Mouse (Mus musculus) embryonic facial prominence, embryonic 15.5 days (tissue): ENCODE measurements around the gene Tmem37. TPM values are rescaled to one million over a fixed set of nuclear protein-coding genes. Genes with fewer than 3 reads are reported as not detected.

ENCODE experiments used
- ATAC-seq: fragments of 200-750 bp; cut with Nextera tagmentation; 2 replicates; pipeline ENCODE4 v1.8.0; 2017; ENCODE audit warnings: low read depth, moderate TSS enrichment; ENCODE audit not compliant: insufficient number of reproducible peaks, low FRiP score, low TSS enrichment
- H3K27ac ChIP-seq: fragments of 300-500 bp; sonication (generic); replicated peaks from 2 replicates; pipeline ENCODE4 v1.5.1; 2015; ENCODE audit warnings: mild to moderate bottlenecking, inconsistent platforms
- H3K27me3 ChIP-seq: fragments of 300-500 bp; sonication (generic); 2 replicates; pipeline ENCODE4 v1.6.1; 2015; ENCODE audit warnings: inconsistent platforms
- H3K36me3 ChIP-seq: fragments of 300-500 bp; sonication (generic); 2 replicates; pipeline ENCODE4 v1.6.1; 2015; ENCODE audit warnings: mild to moderate bottlenecking, inconsistent platforms
- H3K4me1 ChIP-seq: fragments of 300-500 bp; sonication (generic); 2 replicates; pipeline ENCODE4 v1.6.1; 2015; ENCODE audit warnings: inconsistent platforms
- H3K4me2 ChIP-seq: fragments of 300-500 bp; sonication (generic); replicated peaks from 2 replicates; pipeline ENCODE4 v1.6.1; 2015; ENCODE audit warnings: mild to moderate bottlenecking, inconsistent platforms
- H3K4me3 ChIP-seq: fragments of 300-500 bp; sonication (generic); replicated peaks from 2 replicates; pipeline ENCODE4 v1.5.1; 2015; ENCODE audit warnings: mild to moderate bottlenecking, inconsistent platforms
- H3K9ac ChIP-seq: fragments of 300-500 bp; sonication (generic); 2 replicates; pipeline ENCODE4 v1.6.1; 2015; ENCODE audit warnings: inconsistent platforms
- H3K9me3 ChIP-seq: fragments of 300-500 bp; sonication (generic); replicated peaks from 2 replicates; pipeline ENCODE4 v1.6.1; 2016; ENCODE audit warnings: inconsistent platforms
- whole genome bisulfite sequencing: fragments of 180-500 bp; shearing (Covaris S2); methylation state at CpG from one replicate; pipeline ENCODE4 v1.1.7; 2015; 5-methylcytosine and 5-hydroxymethylcytosine counted together
- polyA plus RNA-seq: library from polyadenylated mRNA; unstranded; fragments of >200 nt; fragmentation: Nextera tagmentation; extraction: Ambion mirVana; gene quantifications from 2 replicates; pipeline ENCODE4 v1.2.1, GENCODE M21; 2015

Gene Tmem37
- polyA plus RNA-seq, 1 experiment from 2014 or later: 11.4 TPM

DNA sequence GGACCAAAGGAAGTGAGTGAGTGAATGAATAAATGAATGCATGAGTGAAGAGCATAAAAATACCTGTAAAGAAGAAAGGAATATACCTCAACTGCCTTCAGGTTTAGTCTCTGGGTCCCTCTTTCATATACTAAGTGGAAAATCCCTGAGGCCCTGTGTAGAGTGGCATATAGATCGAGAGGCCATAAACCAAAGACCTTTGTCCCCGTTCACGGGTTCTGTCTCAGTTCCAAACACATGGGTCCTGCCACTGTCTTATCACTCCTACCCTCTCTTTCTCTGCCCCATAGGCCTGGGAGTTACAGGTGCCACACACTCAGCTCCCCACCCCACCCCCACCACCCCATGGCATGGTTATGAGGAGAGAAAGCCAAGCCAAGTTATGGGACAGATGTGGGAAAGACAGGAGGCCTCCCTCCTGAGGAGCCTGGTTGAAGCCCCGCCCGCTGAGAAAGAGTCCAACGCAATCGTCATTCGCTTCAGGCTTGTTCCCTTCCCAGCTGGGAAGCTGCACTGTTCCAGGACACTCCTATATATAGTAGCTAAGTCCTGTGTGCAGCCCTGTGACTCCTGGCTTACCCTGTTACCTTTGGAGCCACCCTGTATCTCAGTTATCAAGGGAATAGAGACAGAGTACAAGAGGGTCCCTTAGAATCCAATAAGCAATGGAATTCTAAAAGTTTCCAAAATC lies 17.2 kb upstream of the Tmem37 start:
- Histone ChIP-seq H3K27ac (no peak overlapping the region), H3K27me3 (no peaks in the 10 kb centered on the region; the same call in 1 of the 2 replicates), H3K9me3 (no peaks in the 10 kb centered on the region), H3K4me1 (no peaks in the 10 kb centered on the region), H3K9ac (no peak overlapping the region), H3K4me2 (no peak overlapping the region), H3K36me3 (no peaks in the 10 kb centered on the region), H3K4me3 (no peak overlapping the region)
- no peak for ATAC-seq
- WGBS: 75% methylated on average over 8 of the region's 8 CpGs

DNA sequence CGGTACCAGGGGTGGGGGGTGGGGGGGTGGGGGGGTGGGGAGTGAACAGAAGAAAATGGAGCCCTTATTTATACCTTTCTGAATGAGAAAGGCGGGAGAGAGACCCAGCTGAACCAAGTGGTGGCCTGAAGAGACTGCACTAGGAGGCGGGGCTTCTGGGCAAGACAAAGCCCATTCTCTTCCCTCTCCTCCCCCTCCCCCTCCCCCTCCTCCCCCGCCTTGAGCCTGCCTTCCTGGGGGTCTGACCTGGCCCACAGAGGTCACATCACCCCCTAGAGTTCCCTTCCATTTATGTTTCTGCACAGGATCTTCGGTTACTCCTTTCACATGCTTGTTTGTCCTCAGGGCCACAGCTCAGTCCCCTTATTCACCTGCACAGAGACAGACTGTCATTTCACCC lies 15.3 kb upstream of the Tmem37 start:
- WGBS: 23% methylated on average over 4 of the region's 5 CpGs
- ATAC-seq: no peak
- Histone ChIP-seq H3K27me3 (no peaks in the 10 kb centered on the region; the same call in 1 of the 2 replicates), H3K4me2 (no peak overlapping the region), H3K36me3 (no peaks in the 10 kb centered on the region), H3K9me3 (no peaks in the 10 kb centered on the region), H3K27ac (no peak overlapping the region), H3K4me1 (peaks cover under 1% of the 10 kb centered on the region), H3K9ac (no peak overlapping the region), H3K4me3 (no peak overlapping the region)

DNA sequence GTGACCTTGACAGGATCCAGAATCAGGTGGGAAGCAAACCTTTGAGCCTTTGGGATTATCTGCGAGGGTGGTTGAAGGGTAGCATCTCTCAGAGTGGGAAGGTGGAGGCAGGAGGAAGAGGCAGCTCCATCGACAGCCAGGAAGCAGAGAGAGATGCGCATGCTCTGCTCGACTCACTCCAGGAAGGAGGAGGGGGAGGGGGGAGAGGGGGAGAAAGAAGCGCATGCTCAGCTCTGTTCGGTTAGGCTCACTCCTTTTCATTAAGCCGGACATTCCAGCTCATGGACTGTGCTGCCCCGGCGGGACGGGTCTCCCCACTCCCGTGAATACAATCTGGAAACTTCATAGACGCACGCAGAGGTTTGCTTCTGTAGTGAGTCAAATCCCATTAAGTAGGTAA lies 12.8 kb upstream of the Tmem37 start:
- H3K36me3 ChIP-seq: no peaks in the 10 kb centered on the region
- H3K4me3 ChIP-seq: no peak overlapping the region
- ATAC-seq: no peak
- WGBS: 69% methylated on average over 13 of the region's 13 CpGs
- H3K9me3 ChIP-seq: no peaks in the 10 kb centered on the region
- no peak overlapping the region for H3K4me2 ChIP-seq
- peaks cover 15% of the 10 kb centered on the region for H3K4me1 ChIP-seq
- no peak overlapping the region for H3K27ac ChIP-seq
- no peak overlapping the region for H3K9ac ChIP-seq
- no peaks in the 10 kb centered on the region; the same call in 1 of the 2 replicates for H3K27me3 ChIP-seq

DNA sequence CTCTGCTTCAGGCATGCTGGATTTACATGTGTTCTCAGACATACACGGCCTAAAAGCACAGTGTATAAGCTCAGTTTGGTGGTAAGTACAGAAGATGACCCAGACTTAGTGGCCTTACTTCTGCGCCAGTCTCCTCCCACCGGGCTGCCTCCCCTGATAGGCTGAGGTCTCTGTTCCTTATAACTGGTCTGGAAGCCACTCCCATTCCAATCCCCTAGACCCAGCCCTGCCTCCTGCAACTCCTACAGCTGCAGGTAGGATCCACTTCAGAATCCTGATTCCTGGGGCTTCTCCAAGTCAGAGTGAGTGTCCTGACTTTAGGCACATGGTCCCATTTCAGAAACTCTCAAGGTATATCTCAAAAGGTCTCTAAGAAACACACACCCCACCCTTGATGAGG lies 11.8 kb upstream of the Tmem37 start:
- Histone ChIP-seq H3K4me1 (peaks cover 15% of the 10 kb centered on the region), H3K36me3 (no peaks in the 10 kb centered on the region), H3K27me3 (no peaks in the 10 kb centered on the region; the same call in 1 of the 2 replicates), H3K4me3 (no peak overlapping the region), H3K27ac (no peak overlapping the region), H3K4me2 (no peak overlapping the region), H3K9me3 (no peaks in the 10 kb centered on the region), H3K9ac (no peak overlapping the region)
- 66% methylated on average over 3 of the region's 3 CpGs for WGBS
- ATAC-seq: no peak

DNA sequence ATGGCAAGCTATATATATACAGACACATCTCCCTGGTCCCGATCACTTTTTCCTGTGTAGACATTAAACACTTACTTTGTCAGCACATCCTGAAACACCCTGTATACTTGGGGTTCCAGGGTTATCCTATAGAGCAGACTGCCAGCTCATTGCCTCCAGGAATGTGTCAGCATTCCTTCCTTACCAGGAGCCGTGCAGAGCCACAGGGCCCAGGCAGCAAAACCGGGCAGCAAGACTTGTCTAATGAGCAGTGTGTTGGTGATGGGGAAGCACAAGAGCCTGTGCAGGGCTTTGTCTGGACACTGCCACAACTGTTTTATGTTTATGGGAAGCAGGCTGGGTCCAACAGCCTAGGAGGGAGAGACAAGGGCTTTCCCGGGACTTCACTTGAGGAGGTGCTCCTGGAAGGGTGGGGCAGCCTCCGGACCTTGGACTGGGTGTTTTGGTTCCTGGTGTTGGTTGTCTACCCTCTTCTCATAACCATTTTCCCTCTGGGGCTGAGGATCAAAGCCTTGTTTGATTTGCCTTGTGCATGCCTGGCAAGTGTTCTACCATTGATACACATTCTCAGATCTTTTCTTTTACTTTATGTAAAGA lies 10.1 kb upstream of the Tmem37 start:
- H3K4me2 ChIP-seq: no peak overlapping the region
- ATAC-seq: no peak
- 34% methylated on average over 5 of the region's 5 CpGs for WGBS
- H3K36me3 ChIP-seq: no peaks in the 10 kb centered on the region
- no peak overlapping the region for H3K4me3 ChIP-seq
- no peak overlapping the region for H3K9ac ChIP-seq
- no peaks in the 10 kb centered on the region for H3K9me3 ChIP-seq
- peaks cover 15% of the 10 kb centered on the region for H3K4me1 ChIP-seq
- H3K27ac ChIP-seq: no peak overlapping the region
- H3K27me3 ChIP-seq: no peaks in the 10 kb centered on the region; the same call in 1 of the 2 replicates

DNA sequence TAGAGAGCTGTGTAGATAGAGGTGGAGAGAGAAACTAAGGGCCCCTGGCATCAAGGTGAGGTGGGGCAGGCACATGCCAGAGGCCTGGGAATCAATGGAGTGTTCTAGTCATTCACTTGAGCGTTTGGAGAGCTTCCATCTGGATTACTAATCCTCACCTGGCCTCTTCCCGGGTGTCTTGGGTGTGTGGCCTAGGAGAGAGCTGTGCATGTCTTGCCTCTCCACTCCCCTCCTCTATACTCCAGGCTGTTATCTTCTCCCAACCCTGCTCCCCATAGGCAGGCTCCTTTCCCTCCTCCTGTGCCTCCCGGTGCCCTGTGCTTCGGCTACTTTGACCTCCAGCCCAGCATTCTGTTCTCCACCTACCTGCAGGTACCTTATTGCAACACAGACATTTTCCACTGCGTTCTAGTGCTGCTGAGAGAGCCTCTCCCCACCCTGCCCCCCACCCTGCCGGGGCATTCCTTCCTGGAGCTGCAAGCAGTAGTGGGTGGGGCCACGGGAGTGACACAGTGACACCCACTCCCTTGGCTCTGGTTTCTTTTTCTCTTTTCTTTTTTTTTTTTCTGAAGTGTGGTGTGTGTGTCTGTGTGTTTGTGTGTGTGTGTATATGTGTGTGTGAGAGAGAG lies 9.2 kb upstream of the Tmem37 start:
- Histone ChIP-seq H3K36me3 (no peaks in the 10 kb centered on the region), H3K27ac (no peak overlapping the region), H3K9me3 (no peaks in the 10 kb centered on the region), H3K4me1 (peaks cover 15% of the 10 kb centered on the region), H3K27me3 (no peaks in the 10 kb centered on the region), H3K9ac (no peak overlapping the region), H3K4me3 (no peak overlapping the region), H3K4me2 (0 out of 2 replicates have a peak overlapping the region, but pooled peaks have one; percentile 17)
- WGBS: 19% methylated on average over 7 of the region's 7 CpGs
- peak; percentile 75; the same call in 1 of the 2 replicates for ATAC-seq

DNA sequence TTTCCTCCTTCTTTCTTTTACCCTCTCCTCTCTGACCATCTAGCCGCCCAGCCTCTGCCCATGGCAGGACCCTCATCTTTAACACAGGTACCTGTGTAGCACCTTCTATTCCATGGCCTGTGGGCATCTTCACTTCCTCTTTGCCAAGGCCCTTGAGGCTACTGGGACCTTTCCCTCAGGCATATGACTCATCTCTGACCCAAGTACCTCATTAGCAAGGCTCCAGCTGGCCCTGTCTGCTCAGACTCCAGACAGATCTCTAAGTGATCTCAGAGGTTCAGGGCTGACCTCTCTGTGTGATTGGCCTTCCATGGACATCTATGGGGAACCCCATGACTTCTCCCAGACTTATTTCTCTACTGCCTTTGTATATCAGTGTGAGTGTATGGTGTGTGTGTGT lies 6.8 kb upstream of the Tmem37 start:
- no peak for ATAC-seq
- WGBS: 93% methylated on average over 1 of the region's 1 CpGs

DNA sequence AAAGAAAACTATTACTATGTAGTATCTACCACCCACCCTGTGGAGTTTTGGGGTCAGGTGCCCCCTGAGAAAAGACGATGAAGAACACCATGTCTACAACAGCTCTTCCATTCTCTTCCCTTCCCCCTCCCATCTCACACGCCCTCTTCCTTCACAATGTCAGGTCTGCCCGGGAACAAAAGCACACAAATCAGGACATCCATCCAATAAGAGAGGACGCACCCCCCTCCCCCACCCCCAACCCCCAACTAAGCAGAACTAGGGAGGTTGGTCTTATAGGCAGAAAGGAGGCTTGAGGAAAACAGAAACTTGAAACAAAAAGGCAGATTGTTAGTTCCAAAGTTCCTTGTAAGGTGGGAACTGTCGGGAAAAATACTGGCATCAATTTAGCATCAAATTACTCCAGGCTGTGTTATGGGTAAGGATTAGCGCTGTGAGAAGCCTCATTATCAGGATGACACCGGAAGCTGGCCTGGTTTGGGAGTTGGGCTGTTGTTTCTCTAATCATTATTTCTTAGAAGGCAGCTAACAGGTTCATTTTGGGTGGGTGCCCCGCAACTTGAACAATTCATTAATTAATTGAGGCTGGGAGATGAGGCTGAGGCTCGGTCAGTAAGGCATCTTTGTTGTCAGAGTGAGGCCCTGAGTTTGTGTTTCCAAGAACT lies 4.0 kb upstream of the Tmem37 start:
- peaks cover 22% of the 10 kb centered on the region for H3K27me3 ChIP-seq
- ATAC-seq: no peak
- WGBS: 11% methylated on average over 9 of the region's 9 CpGs
- H3K4me2 ChIP-seq: no peak overlapping the region
- no peak overlapping the region for H3K9ac ChIP-seq
- no peaks in the 10 kb centered on the region for H3K9me3 ChIP-seq
- H3K4me3 ChIP-seq: no peak overlapping the region
- peaks cover 16% of the 10 kb centered on the region for H3K4me1 ChIP-seq
- H3K27ac ChIP-seq: no peak overlapping the region
- no peaks in the 10 kb centered on the region for H3K36me3 ChIP-seq

More for the DNA sequence above, 6.8 kb upstream of the Tmem37 start:
- Histone ChIP-seq H3K9ac (no peak overlapping the region), H3K27me3 (no peaks in the 10 kb centered on the region; the same call in 1 of the 2 replicates), H3K4me1 (peaks cover 15% of the 10 kb centered on the region), H3K4me3 (no peak overlapping the region), H3K36me3 (no peaks in the 10 kb centered on the region), H3K27ac (no peak overlapping the region), H3K4me2 (no peak overlapping the region), H3K9me3 (no peaks in the 10 kb centered on the region)

DNA sequence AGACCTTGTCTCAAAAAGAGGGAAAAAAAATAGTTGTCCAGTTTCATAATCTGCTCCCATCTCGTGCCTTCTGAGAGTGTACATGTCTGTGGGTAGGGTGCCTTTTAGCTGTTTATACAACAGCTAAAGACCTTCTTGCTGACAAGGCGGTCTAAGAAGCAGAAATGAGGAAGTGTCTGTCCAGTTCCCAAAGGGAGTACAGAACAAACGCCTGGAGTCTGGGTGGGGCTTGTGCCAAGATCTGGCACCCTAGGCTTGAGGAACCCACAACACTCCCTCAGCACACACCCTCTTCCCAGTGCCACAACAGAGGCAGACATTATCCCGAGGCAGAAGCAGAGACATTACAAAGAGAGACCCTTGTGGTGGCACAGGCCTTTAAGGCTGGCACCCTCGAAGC lies 1.6 kb upstream of the Tmem37 start:
- Histone ChIP-seq H3K27me3 (peaks cover 35% of the 10 kb centered on the region), H3K4me2 (no peak overlapping the region), H3K4me1 (peaks cover 18% of the 10 kb centered on the region), H3K4me3 (no peak overlapping the region), H3K36me3 (no peaks in the 10 kb centered on the region), H3K9ac (no peak overlapping the region), H3K27ac (no peak overlapping the region), H3K9me3 (no peaks in the 10 kb centered on the region)
- ATAC-seq: no peak
- WGBS: 74% methylated on average over 5 of the region's 5 CpGs

DNA sequence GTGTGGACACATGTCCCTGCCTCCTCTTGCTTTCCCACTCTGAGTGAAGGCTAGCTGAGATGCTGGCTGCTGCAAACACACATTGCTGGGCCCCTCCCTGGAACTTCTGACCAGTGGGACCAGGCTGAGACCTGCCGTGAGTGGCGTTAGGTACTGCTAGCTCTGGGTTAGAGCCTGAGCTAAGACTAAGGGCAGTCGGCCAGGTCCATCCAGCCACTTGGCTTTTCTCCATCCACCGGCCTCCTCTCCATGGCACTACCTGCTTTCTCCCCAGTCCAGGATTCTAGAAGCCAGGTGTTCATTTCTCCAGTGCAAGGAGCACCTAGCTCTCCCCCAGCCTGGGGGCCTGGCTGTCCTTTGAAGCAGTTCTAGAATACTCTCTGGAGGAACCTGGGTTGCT lies 1.1 kb upstream of the Tmem37 start:
- H3K27me3 ChIP-seq: peaks cover 35% of the 10 kb centered on the region
- no peak overlapping the region for H3K27ac ChIP-seq
- peaks cover 18% of the 10 kb centered on the region for H3K4me1 ChIP-seq
- H3K36me3 ChIP-seq: no peaks in the 10 kb centered on the region
- no peak overlapping the region for H3K4me3 ChIP-seq
- no peak for ATAC-seq
- no peak overlapping the region for H3K9ac ChIP-seq
- no peaks in the 10 kb centered on the region for H3K9me3 ChIP-seq
- 80% methylated on average over 4 of the region's 4 CpGs for WGBS
- no peak overlapping the region for H3K4me2 ChIP-seq

DNA sequence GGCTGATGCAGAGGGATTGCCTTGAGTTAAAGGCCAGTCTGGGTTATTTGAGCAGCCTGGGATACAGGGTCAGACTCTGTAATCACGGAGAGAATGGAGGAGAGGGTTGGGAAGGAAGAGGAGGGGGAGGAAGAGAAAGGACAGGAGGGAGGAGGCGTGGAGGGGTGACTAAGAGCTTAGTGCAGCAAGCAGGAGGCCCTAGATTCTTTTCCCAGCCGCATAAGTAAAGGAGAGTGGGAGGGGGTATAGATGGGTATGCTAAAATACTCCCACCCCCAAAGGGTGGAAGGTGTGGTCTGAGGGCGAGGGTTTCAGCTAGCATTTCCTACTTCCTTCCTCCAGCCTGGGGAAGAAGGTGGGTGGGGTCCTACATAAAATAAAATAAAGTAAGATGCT lies 431 bp upstream of the Tmem37 start:
- Histone ChIP-seq H3K9me3 (no peaks in the 10 kb centered on the region), H3K36me3 (no peaks in the 10 kb centered on the region), H3K4me2 (peak overlapping the region; percentile 75), H3K9ac (no peak overlapping the region), H3K4me3 (no peak overlapping the region; the same call in 1 of the 2 replicates), H3K27ac (no peak overlapping the region), H3K27me3 (peaks cover 35% of the 10 kb centered on the region), H3K4me1 (peaks cover 18% of the 10 kb centered on the region)
- WGBS: 27% methylated on average over 4 of the region's 4 CpGs
- no peak for ATAC-seq
